Mouse (Mus musculus): Measurements from ENCODE around the gene Bach2.

- TF ChIP-seq CTCF (conservative IDR thresholded peaks at IDR 0.05; ENCODE audit: low read length): no peak
- no peak for TF ChIP-seq POU5F1 (IDR thresholded peaks at IDR 0.05; ENCODE audit: borderline replicate concordance, low read length)
Measured at GRCm38 (mm10) chr4:32245586-32245985, 7.0 kb downstream of the Bach2 start.

All from E14TG2a.4 (cell line).